Mouse (Mus musculus): ENCODE results near the gene Polr2b. TPM values are rescaled to one million over a fixed set of nuclear protein-coding genes. Genes with fewer than 3 reads are reported as not detected.

The Polr2b gene
- polyA plus RNA-seq, 1 experiment: 15.5 TPM

- DNase-seq (ENCODE audit: low read depth): no peak
Measured at GRCm38 (mm10) chr5:77386596-77387413, 76.9 kb downstream of the Polr2b start.

- no peak for DNase-seq (ENCODE audit: low read depth)
Measured at GRCm38 (mm10) chr5:77387414-77387704, 77.4 kb downstream of the Polr2b start.

- no peak for DNase-seq (ENCODE audit: low read depth)
Measured at GRCm38 (mm10) chr5:77388359-77388758, 78.4 kb downstream of the Polr2b start.

DNA sequence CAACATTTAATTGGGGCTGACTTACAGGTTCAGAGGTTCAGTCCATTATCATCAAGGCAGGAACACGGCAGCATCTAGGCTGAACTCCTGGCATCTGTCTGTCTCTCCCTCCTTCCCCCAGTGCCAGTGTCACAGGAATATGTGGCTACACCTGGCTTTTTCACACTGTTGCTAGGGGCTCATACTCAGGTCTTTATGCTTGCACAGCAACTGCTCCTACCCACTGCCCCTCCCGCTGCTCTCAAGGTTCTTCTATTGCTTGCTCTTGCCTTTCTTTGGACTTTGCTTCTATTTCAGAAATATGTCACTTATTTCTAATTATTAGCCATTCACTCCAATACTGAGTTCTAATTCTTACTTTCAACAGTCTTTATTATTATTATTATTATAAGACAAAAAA is 80.3 kb downstream of the Polr2b start:
- DNase-seq (ENCODE audit: low read depth): no peak

DNA sequence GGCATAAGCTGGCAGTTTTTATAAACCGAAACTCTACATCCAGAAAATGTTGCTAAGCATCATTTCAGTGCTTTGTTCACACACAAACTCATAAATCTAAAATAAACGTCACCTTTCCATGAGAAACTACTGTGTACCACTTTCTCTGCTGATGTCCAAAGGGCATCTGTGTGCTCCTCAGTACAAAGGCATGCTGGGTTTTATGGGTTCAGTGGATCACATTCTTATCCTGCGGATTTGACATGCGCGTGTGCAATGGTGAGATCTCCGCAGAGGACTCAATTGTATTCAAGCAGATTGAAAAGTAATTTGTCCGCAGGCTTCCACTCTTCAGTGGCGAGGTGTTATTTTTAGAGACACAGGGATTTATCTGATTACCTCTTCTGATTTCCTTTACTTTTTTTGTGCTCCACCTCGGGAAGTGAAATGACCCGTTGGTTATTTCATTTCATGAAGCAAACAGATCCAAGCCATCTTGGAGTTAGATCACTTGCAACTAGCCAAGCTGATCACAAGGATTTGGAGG is 83.2 kb downstream of the Polr2b start:
- DNase-seq (ENCODE audit: low read depth): no peak

DNA sequence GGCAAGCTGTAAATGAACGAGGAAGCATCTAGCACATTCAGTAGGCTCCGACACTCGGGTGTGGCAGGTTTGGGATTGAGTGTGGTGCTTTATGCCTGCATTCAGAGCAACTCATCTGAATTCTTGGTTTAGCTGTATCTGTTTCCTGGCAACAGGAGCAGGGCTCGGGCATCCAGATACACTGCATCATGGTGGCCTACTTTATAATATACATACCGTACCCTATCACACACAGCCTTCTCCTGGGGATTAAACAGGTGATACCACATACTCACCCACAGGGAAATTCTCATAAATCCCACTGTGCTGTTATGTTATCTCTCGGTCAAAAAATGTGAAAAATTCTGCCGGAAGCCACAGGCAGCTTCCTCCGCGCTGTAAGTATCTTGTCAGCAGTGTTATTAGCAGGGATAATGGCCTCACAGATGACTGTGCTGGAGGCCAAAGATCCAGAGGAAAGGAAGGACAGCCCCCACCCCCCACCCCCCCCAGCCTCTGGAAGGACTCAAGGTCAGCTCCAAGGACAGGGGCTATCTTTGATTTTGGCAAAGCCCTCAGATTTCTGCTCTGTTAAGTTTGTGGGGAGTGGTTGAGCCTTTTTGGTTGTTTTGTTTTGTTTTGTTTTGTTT is 84.2 kb downstream of the Polr2b start:
- no peak for DNase-seq (ENCODE audit: low read depth)

- DNase-seq (ENCODE audit: low read depth): no peak
Measured at GRCm38 (mm10) chr5:77398285-77399057, 88.5 kb downstream of the Polr2b start.

Other genes starting within 250 kb of the Polr2b start
- 65.9 and 80.4 TPM in 2 replicates for gene Hopx, start 195.0 kb upstream of the Polr2b start, polyA plus RNA-seq (2012; rRNA removed)
- 693 and 1,083 TPM in 2 replicates for gene Spink2, start 98.7 kb upstream of the Polr2b start, polyA plus RNA-seq (2012; rRNA removed)
- 9.1 and 13.8 TPM in 2 replicates for gene Rest, start 44.7 kb upstream of the Polr2b start, polyA plus RNA-seq (2012; rRNA removed)
- 9.6 and 11.3 TPM in 2 replicates for gene Noa1, start 63 bp upstream of the Polr2b start, polyA plus RNA-seq (2012; rRNA removed)
- 661 and 1,112 TPM in 2 replicates for gene Igfbp7, start 97.9 kb downstream of the Polr2b start, polyA plus RNA-seq (2012; rRNA removed)